Mouse (Mus musculus) liver, embryonic 13.5 days (tissue): ENCODE data around the gene Ksr1. TPM values are rescaled to one million over a fixed set of nuclear protein-coding genes. Genes with fewer than 3 reads are reported as not detected.
A peak's percentile ranks its signal among the peaks of the same experiment; 100 is the strongest.

Experiments
- ATAC-seq: fragments of 200-750 bp; cut with Nextera tagmentation; 2 replicates; pipeline ENCODE4 v1.8.0; 2017; ENCODE audit warnings: low read depth, mild to moderate bottlenecking, moderate number of reproducible peaks, moderate library complexity
- DNase-seq: peaks from one replicate; pipeline ENCODE4 v3.0.0; 2022
- H3K27ac ChIP-seq: fragments of 300-500 bp; sonication (generic); 2 replicates; pipeline ENCODE4 v1.5.1; 2015; ENCODE audit warnings: moderate library complexity, mild to moderate bottlenecking, inconsistent platforms
- H3K27me3 ChIP-seq: fragments of 300-500 bp; sonication (generic); 2 replicates; pipeline ENCODE4 v1.6.1; 2015; ENCODE audit warnings: mild to moderate bottlenecking, inconsistent platforms
- H3K36me3 ChIP-seq: fragments of 300-500 bp; sonication (generic); 2 replicates; pipeline ENCODE4 v1.6.1; 2015; ENCODE audit warnings: mild to moderate bottlenecking, inconsistent platforms
- H3K4me1 ChIP-seq: fragments of 300-500 bp; sonication (generic); replicated peaks from 2 replicates; pipeline ENCODE4 v1.6.1; 2015; ENCODE audit warnings: inconsistent platforms
- H3K4me2 ChIP-seq: fragments of 300-500 bp; sonication (generic); 2 replicates; pipeline ENCODE4 v1.6.1; 2015; ENCODE audit warnings: inconsistent platforms, mild to moderate bottlenecking, moderate library complexity
- H3K4me3 ChIP-seq: fragments of 300-500 bp; sonication (generic); replicated peaks from 2 replicates; pipeline ENCODE4 v1.5.1; 2015; ENCODE audit warnings: mild to moderate bottlenecking, inconsistent platforms
- H3K9ac ChIP-seq: fragments of 300-500 bp; sonication (generic); 2 replicates; pipeline ENCODE4 v1.6.1; 2015; ENCODE audit warnings: mild to moderate bottlenecking, inconsistent platforms
- H3K9me3 ChIP-seq: fragments of 300-500 bp; sonication (generic); replicated peaks from 2 replicates; pipeline ENCODE4 v1.6.1; 2016; ENCODE audit warnings: inconsistent platforms
- WGBS: fragments of 180-500 bp; shearing (Covaris S2); methylation state at CpG from one replicate; pipeline ENCODE4 v1.1.7; 2015; ENCODE audit not compliant: insufficient replicate concordance; 5-methylcytosine and 5-hydroxymethylcytosine counted together
- polyA plus RNA-seq: library from polyadenylated mRNA; unstranded; fragments of >200 nt; fragmentation: Nextera tagmentation; extraction: Ambion mirVana; gene quantifications from 2 replicates; pipeline ENCODE4 v1.2.1, GENCODE M21; 2015

Ksr1 gene
- polyA plus RNA-seq, 1 experiment from 2014 or later, result 1.8 TPM

- Histone ChIP-seq H3K4me3 (peak overlapping the region; percentile 84), H3K9me3 (no peaks in the 10 kb centered on the region), H3K9ac (peak overlapping the region; percentile 91), H3K4me2 (peak overlapping the region; percentile 87), H3K27ac (peak overlapping the region; percentile 80; the same call in 1 of the 2 replicates), H3K36me3 (no peaks in the 10 kb centered on the region), H3K27me3 (no peaks in the 10 kb centered on the region), H3K4me1 (peaks cover 52% of the 10 kb centered on the region)
- ATAC-seq, result peak; percentile 37
- under 1% methylated on average over 62 of the region's 62 CpGs for WGBS
- DNase-seq, result no peak
Measured at GRCm38 (mm10) chr11:79145283-79146265, 633 bp downstream of the Ksr1 start.

DNA sequence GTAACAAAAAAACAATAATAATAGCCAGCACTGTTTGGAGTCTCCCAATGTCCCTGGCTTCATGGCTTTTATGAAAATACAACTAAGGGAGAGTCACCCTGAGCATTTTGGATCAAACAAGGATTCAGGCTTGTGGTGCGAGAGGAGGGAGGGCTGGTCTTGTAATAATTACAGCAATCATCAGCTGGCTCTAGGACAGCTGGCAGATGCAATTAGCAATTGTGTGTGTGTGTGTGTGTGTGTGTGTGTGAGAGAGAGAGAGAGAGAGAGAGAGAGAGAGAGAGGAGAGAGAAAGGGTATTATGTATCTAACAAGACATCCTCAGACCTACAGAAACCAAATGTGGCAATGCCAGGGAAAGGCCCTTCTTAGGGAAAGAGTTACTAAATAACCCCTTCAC lies 1.5 kb downstream of the Ksr1 start:
- Histone ChIP-seq H3K4me2 (peak overlapping the region; percentile 87), H3K9ac (peak overlapping the region; percentile 91), H3K9me3 (no peaks in the 10 kb centered on the region), H3K4me1 (peaks cover 52% of the 10 kb centered on the region), H3K27me3 (no peaks in the 10 kb centered on the region), H3K4me3 (peak overlapping the region; percentile 84), H3K27ac (no peak overlapping the region), H3K36me3 (no peaks in the 10 kb centered on the region)
- no peak for ATAC-seq
- no peak for DNase-seq
- 69% methylated on average over 1 of the region's 1 CpGs for WGBS

DNA sequence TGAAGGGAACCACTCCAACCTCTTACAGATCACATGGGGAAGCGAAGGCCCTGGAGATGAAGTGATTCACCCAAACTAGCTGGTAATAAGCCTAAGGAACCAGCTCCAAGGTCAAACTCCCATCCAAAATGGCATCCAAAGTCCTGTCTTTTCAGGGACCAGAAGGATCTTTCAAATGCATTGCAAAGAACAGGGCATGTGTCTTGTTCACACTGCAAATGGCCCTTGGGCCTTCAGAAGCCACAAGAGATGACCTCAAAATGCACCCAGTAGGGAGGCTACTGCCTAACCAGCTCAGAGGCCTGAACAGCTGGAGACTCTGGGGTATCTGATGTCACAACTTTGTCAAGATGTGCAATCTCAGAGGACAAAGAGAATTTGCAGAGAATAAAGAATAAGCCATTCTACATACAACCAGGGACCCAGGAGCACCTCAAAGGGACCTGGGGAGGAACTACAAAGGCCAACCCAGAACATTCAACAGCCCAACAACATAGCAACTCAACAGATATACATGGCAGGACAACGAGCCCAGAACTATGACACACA lies 2.1 kb downstream of the Ksr1 start:
- Histone ChIP-seq H3K27me3 (no peaks in the 10 kb centered on the region), H3K27ac (no peak overlapping the region), H3K36me3 (no peaks in the 10 kb centered on the region), H3K4me2 (peak overlapping the region; percentile 87; the same call in 1 of the 2 replicates), H3K4me3 (no peak overlapping the region), H3K9me3 (no peaks in the 10 kb centered on the region), H3K4me1 (peaks cover 52% of the 10 kb centered on the region), H3K9ac (no peak overlapping the region)
- WGBS, result 71% methylated on average over 2 of the region's 2 CpGs
- DNase-seq, result no peak
- no peak for ATAC-seq

DNA sequence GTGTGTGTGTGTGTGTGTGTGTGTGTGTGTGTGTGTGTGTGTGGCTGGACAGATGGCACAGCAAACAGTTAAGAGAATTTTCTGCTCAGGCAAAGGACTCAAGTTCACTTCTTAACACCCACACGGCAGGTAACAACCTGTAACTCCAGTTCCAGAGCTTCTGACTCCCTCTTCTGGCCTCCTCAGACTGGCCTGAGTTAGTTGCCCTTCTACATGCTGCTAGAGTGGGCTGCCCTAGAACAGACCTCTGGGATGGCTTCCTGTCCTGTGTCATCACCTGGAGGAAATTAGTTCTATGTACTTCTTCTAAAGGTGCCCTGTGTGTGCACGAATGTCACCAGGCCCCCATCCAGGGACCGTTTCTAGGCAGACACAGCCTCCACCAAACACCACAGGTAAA lies 2.9 kb downstream of the Ksr1 start:
- ATAC-seq (no peak), DNase-seq (no peak)
- Histone ChIP-seq H3K9ac (no peak overlapping the region), H3K27me3 (no peaks in the 10 kb centered on the region), H3K4me1 (peaks cover 55% of the 10 kb centered on the region), H3K36me3 (no peaks in the 10 kb centered on the region), H3K27ac (no peak overlapping the region), H3K4me3 (no peak overlapping the region), H3K9me3 (no peaks in the 10 kb centered on the region), H3K4me2 (no peak overlapping the region)
- 73% methylated on average over 3 of the region's 3 CpGs for WGBS

GRCm38 (mm10) chr11:79142381-79142780 lies 3.8 kb downstream of the Ksr1 start:
- 74% methylated on average over 11 of the region's 11 CpGs for WGBS
- peaks cover 55% of the 10 kb centered on the region for H3K4me1 ChIP-seq
- H3K4me2 ChIP-seq, result no peak overlapping the region
- no peak overlapping the region for H3K4me3 ChIP-seq
- no peaks in the 10 kb centered on the region for H3K36me3 ChIP-seq
- H3K9ac ChIP-seq, result no peak overlapping the region
- no peaks in the 10 kb centered on the region for H3K9me3 ChIP-seq
- H3K27me3 ChIP-seq, result no peaks in the 10 kb centered on the region
- ATAC-seq (no peak), DNase-seq (no peak)
- H3K27ac ChIP-seq, result no peak overlapping the region

DNA sequence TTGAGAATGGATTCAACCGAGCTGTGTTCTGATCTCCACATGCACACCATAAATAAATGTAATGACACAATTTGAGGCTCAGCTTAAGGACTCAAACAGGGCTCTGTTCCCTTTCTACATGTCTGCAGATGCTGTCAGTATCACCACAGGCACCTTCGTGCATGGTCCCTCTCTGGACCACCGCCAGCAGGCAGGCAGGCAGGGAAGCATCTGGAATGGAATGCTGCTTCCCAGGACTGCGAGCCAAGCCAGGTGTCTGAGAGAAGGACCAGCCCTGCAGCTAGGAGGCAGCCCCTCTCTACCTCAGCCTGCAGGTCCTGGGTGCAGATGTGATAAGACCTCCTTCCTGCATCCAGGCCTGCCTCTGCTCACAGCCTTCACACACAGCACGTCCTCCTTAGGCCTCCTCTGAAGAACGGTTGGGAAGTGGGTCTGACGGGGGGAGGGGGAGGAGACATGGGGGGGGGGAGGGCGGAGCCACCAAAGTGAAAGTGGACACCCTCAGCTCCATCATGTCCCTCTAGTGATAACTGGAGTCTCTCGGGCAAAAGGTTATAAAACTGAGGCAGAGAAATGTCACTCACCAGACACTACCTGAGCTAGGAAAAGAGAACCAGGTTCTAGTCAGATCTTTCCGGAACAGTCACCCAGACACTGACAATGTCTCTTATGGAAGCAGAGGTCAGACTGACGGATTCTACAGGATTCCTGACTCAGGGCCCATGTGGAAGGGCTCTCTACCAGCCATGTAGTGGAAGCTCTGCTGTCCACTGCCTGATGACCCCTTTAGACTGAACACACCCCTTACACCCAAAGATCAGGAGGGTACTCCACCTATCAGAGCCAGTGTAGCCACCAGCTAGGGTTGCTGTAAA lies 4.7 kb downstream of the Ksr1 start:
- 0 out of 2 replicates have a peak overlapping the region, but pooled peaks have one; percentile 22 for H3K9ac ChIP-seq
- H3K9me3 ChIP-seq, result no peaks in the 10 kb centered on the region
- ATAC-seq (no peak), DNase-seq (no peak)
- H3K4me3 ChIP-seq, result no peak overlapping the region
- no peaks in the 10 kb centered on the region for H3K36me3 ChIP-seq
- peaks cover 53% of the 10 kb centered on the region for H3K4me1 ChIP-seq
- no peak overlapping the region for H3K27ac ChIP-seq
- H3K4me2 ChIP-seq, result no peak overlapping the region
- WGBS, result 30% methylated on average over 11 of the region's 11 CpGs
- H3K27me3 ChIP-seq, result no peaks in the 10 kb centered on the region

DNA sequence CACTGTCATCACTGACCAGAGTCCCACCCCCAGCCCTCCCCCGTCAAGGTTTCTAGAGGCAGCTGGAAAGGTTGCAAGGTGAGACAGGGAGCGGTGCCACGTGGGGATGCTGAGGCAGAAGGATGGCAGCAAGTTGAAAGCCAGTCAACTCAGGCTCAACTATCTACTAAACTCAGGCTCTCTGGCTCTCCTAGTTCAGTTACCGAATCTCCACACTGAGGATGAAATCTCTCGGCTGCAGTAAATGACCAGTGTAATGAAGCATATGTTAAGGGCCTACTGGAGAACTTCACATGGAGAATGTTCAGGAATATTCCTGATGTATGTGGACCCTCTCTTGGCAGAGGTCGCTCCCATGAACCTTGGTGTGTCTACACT lies 5.7 kb downstream of the Ksr1 start:
- H3K36me3 ChIP-seq, result no peaks in the 10 kb centered on the region
- no peak overlapping the region for H3K9ac ChIP-seq
- ATAC-seq (no peak), DNase-seq (no peak)
- no peaks in the 10 kb centered on the region for H3K27me3 ChIP-seq
- H3K27ac ChIP-seq, result no peak overlapping the region
- 79% methylated on average over 6 of the region's 6 CpGs for WGBS
- no peak overlapping the region for H3K4me2 ChIP-seq
- peaks cover 57% of the 10 kb centered on the region for H3K4me1 ChIP-seq
- H3K9me3 ChIP-seq, result no peaks in the 10 kb centered on the region
- no peak overlapping the region for H3K4me3 ChIP-seq

- H3K9ac ChIP-seq, result no peak overlapping the region
- no peaks in the 10 kb centered on the region for H3K36me3 ChIP-seq
- no peaks in the 10 kb centered on the region for H3K9me3 ChIP-seq
- no peak for DNase-seq
- no peak overlapping the region for H3K27ac ChIP-seq
- ATAC-seq, result no peak
- no peak overlapping the region for H3K4me2 ChIP-seq
- H3K4me1 ChIP-seq, result peaks cover 57% of the 10 kb centered on the region
- H3K4me3 ChIP-seq, result no peak overlapping the region
- 65% methylated on average over 11 of the region's 11 CpGs for WGBS
- H3K27me3 ChIP-seq, result no peaks in the 10 kb centered on the region
Measured at GRCm38 (mm10) chr11:79139878-79140510, 6.2 kb downstream of the Ksr1 start.

GRCm38 (mm10) chr11:79138621-79139020 lies 7.6 kb downstream of the Ksr1 start:
- H3K36me3 ChIP-seq, result no peaks in the 10 kb centered on the region
- H3K4me2 ChIP-seq, result no peak overlapping the region
- H3K27me3 ChIP-seq, result no peaks in the 10 kb centered on the region
- H3K9ac ChIP-seq, result no peak overlapping the region
- H3K4me1 ChIP-seq, result peaks cover 56% of the 10 kb centered on the region
- H3K27ac ChIP-seq, result no peak overlapping the region
- 74% methylated on average over 6 of the region's 6 CpGs for WGBS
- no peak overlapping the region for H3K4me3 ChIP-seq
- no peak for ATAC-seq
- no peak for DNase-seq
- H3K9me3 ChIP-seq, result no peaks in the 10 kb centered on the region

GRCm38 (mm10) chr11:79137245-79137644 lies 9.0 kb downstream of the Ksr1 start:
- Histone ChIP-seq H3K9ac (no peak overlapping the region), H3K4me1 (peaks cover 50% of the 10 kb centered on the region), H3K9me3 (no peaks in the 10 kb centered on the region), H3K27me3 (no peaks in the 10 kb centered on the region), H3K4me3 (no peak overlapping the region), H3K4me2 (no peak overlapping the region), H3K36me3 (no peaks in the 10 kb centered on the region), H3K27ac (no peak overlapping the region)
- ATAC-seq, result no peak
- no peak for DNase-seq
- 78% methylated on average over 5 of the region's 5 CpGs for WGBS
